Mouse (Mus musculus) midbrain, embryonic 12.5 days (tissue): ENCODE data around the gene Adam6a. TPM values are rescaled to one million over a fixed set of nuclear protein-coding genes. Genes with fewer than 3 reads are reported as not detected.
"Not testable (repeated sequence)": the region's sequence is repeated elsewhere in the genome, so short reads cannot be mapped to it uniquely, and the experiment has no call there.

Experiments used
- ATAC-seq: fragments of 200-750 bp; cut with Nextera tagmentation; 2 replicates; pipeline ENCODE4 v1.8.0; 2017; ENCODE audit warnings: low read depth, moderate TSS enrichment, moderate library complexity; ENCODE audit not compliant: low FRiP score
- H3K27ac ChIP-seq: fragments of 300-500 bp; sonication (generic); replicated peaks from 2 replicates; pipeline ENCODE4 v1.5.1; 2016; ENCODE audit warnings: mild to moderate bottlenecking
- H3K27me3 ChIP-seq: fragments of 300-500 bp; sonication (generic); 2 replicates; pipeline ENCODE4 v1.6.1; 2016; ENCODE audit warnings: mild to moderate bottlenecking
- H3K36me3 ChIP-seq: fragments of 300-500 bp; sonication (generic); 2 replicates; pipeline ENCODE4 v1.6.1; 2016
- H3K4me1 ChIP-seq: fragments of 300-500 bp; sonication (generic); 2 replicates; pipeline ENCODE4 v1.6.1; 2016
- H3K4me2 ChIP-seq: fragments of 300-500 bp; sonication (generic); replicated peaks from 2 replicates; pipeline ENCODE4 v1.6.1; 2016; ENCODE audit warnings: mild to moderate bottlenecking, moderate library complexity
- H3K4me3 ChIP-seq: fragments of 300-500 bp; sonication (generic); 2 replicates; pipeline ENCODE4 v1.5.1; 2016; ENCODE audit warnings: mild to moderate bottlenecking
- H3K9ac ChIP-seq: fragments of 300-500 bp; sonication (generic); replicated peaks from 2 replicates; pipeline ENCODE4 v1.6.1; 2016; ENCODE audit warnings: mild to moderate bottlenecking, moderate library complexity
- H3K9me3 ChIP-seq: fragments of 300-500 bp; sonication (generic); 2 replicates; pipeline ENCODE4 v1.6.1; 2016; ENCODE audit warnings: mild to moderate bottlenecking
- WGBS: fragments of 180-500 bp; shearing (Covaris S2); methylation state at CpG from one replicate; pipeline ENCODE4 v1.1.7; 2016; 5-methylcytosine and 5-hydroxymethylcytosine counted together
- polyA plus RNA-seq: library from polyadenylated mRNA; unstranded; fragments of >200 nt; fragmentation: Nextera tagmentation; extraction: Ambion mirVana; gene quantifications from 2 replicates; pipeline ENCODE4 v1.2.1, GENCODE M21; 2016

Adam6a gene
- not detected in 2 replicates for polyA plus RNA-seq

DNA sequence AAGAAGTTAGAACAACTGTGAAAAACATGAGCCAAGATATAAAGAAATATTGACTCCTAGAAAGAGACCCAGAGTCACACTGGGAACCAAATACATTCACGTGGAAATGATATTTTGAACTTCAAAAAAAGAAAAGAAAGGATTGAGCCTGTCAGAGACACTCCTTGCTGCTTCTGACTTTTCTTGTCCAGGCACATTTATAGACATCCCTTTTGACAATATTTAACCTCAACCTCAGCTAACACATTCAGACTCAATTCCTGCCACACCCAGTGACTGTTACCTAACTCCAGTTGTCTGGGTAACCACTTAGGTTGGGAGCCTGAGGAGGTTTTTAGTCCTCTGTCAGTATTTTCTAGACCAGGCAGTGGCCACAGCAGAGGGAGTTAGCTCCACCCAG, at the start of gene Adam6a:
Adam6a (plus strand) TSS at position 301 of the 400 bp plus-strand sequence.
- ATAC-seq, H3K4me2 ChIP-seq, H3K27me3 ChIP-seq, H3K27ac ChIP-seq, H3K4me3 ChIP-seq, H3K36me3 ChIP-seq, H3K4me1 ChIP-seq, H3K9ac ChIP-seq: not testable (repeated sequence)
- 73% methylated on average over 1 of the region's 1 CpGs for WGBS
- peaks cover 12% of the 10 kb centered on the region for H3K9me3 ChIP-seq

DNA sequence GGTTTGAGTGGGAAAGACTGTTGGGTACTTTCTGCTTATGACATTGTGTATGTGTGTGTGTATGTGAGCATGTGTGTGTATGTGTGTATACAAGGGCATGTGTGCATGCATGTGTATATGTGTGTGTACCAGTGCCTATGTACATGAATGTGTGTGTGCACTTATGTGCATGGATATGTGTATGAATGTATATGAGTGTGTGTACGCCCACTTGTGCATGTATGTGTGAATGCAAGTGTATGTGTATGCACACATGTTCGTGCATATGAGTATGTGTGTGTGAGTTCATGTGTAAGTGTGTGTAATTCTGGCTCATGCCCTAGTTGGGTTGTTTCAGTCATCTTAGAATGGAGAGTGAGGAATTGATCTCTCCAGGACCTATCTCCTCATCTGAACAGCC, 17.8 kb upstream of the Adam6a start:
- ATAC-seq = no peak
- peaks cover 25% of the 10 kb centered on the region for H3K9me3 ChIP-seq
- H3K4me3 ChIP-seq = no peak overlapping the region
- no peaks in the 10 kb centered on the region for H3K36me3 ChIP-seq
- H3K4me1 ChIP-seq = no peaks in the 10 kb centered on the region
- no peak overlapping the region for H3K9ac ChIP-seq
- no peaks in the 10 kb centered on the region for H3K27me3 ChIP-seq
- 75% methylated on average over 2 of the region's 2 CpGs for WGBS
- no peak overlapping the region for H3K4me2 ChIP-seq
- H3K27ac ChIP-seq = no peak overlapping the region

GRCm38 (mm10) chr12:113578241-113578640, 34.5 kb downstream of the Adam6a start:
- no peak overlapping the region for H3K4me3 ChIP-seq
- 61% methylated on average over 6 of the region's 6 CpGs for WGBS
- H3K9ac ChIP-seq = no peak overlapping the region
- no peaks in the 10 kb centered on the region for H3K27me3 ChIP-seq
- ATAC-seq = no peak
- H3K9me3 ChIP-seq = peaks cover 11% of the 10 kb centered on the region; the same call in 1 of the 2 replicates
- no peaks in the 10 kb centered on the region for H3K36me3 ChIP-seq
- no peak overlapping the region for H3K27ac ChIP-seq
- H3K4me2 ChIP-seq = no peak overlapping the region
- H3K4me1 ChIP-seq = no peaks in the 10 kb centered on the region

DNA sequence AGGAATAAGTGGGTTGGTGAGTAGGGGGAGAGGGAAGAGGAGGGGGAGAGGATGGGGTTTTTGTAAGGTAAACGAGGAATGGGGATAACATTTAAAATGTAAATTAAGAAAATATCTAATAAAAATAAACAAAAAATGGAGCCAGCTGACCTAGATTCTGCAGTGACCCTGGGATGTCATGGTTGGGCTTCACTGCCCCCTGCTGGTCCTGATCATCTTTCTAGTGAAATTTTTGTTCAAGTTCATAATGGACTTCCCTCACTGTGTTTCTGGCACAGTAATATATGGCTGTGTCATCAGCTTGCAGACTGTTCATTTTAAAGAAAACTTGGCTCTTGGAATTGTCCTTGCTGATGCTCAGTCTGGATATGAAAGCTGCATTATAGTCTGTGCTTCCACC, 44.3 kb downstream of the Adam6a start:
- ATAC-seq = no peak
- H3K4me2 ChIP-seq = no peak overlapping the region

More for the DNA sequence above, 44.3 kb downstream of the Adam6a start:
- Histone ChIP-seq H3K36me3 (no peaks in the 10 kb centered on the region), H3K9me3 (no peaks in the 10 kb centered on the region), H3K4me3 (no peak overlapping the region), H3K27me3 (no peaks in the 10 kb centered on the region), H3K9ac (no peak overlapping the region), H3K27ac (no peak overlapping the region), H3K4me1 (no peaks in the 10 kb centered on the region)
- WGBS = 82% methylated on average over 1 of the region's 1 CpGs

Other genes with a start within 250 kb of the Adam6a start
- not detected in 2 replicates for gene Adam6b, start 54.4 kb upstream of the Adam6a start, polyA plus RNA-seq